Mouse (Mus musculus) ovary, adult 18-20 months (tissue): Measurements from ENCODE around the gene Dgke.
"Not testable (repeated sequence)": the region's sequence is repeated elsewhere in the genome, so short reads cannot be mapped to it uniquely, and the experiment has no call there.

Source experiments
- DNase-seq: peaks from one replicate; pipeline ENCODE4 v3.0.0; 2022; ENCODE audit warnings: low spot score, mixed read lengths

Dgke gene

GRCm38 (mm10) chr11:89074783-89075413 is 8.2 kb upstream of the Dgke start:
- no peak for DNase-seq

- DNase-seq: no peak
Observed at GRCm38 (mm10) chr11:89073541-89073940, 6.9 kb upstream of the Dgke start, which contains the start of gene Gm525. Gene Gm525, plus strand, starts transcription at chr11:89073841.

- DNase-seq: no peak
Observed at GRCm38 (mm10) chr11:89071522-89071921, 4.9 kb upstream of the Dgke start.

GRCm38 (mm10) chr11:89069303-89069702 is 2.7 kb upstream of the Dgke start:
- no peak for DNase-seq

- no peak for DNase-seq
Observed at GRCm38 (mm10) chr11:89068649-89069048, 2.0 kb upstream of the Dgke start.

GRCm38 (mm10) chr11:89067871-89068490 is 1.3 kb upstream of the Dgke start:
- DNase-seq: no peak

GRCm38 (mm10) chr11:89067301-89067822 is 712 bp upstream of the Dgke start:
- no peak for DNase-seq

- DNase-seq: no peak
Observed at GRCm38 (mm10) chr11:89066126-89066525, 524 bp downstream of the Dgke start.

- no peak for DNase-seq
Observed at GRCm38 (mm10) chr11:89065297-89065696, 1.4 kb downstream of the Dgke start.

- DNase-seq: no peak
Observed at GRCm38 (mm10) chr11:89064312-89064711, 2.3 kb downstream of the Dgke start.

- no peak for DNase-seq
Observed at GRCm38 (mm10) chr11:89061362-89061761, 5.3 kb downstream of the Dgke start.

- peak; percentile 80 for DNase-seq
Observed at GRCm38 (mm10) chr11:89060423-89061089, 6.1 kb downstream of the Dgke start.

GRCm38 (mm10) chr11:89059919-89060422 is 6.7 kb downstream of the Dgke start:
- DNase-seq: peak; percentile 9

GRCm38 (mm10) chr11:89058515-89059270 is 8.0 kb downstream of the Dgke start:
- DNase-seq: no peak

- no peak for DNase-seq
Observed at GRCm38 (mm10) chr11:89055931-89056690, 10.5 kb downstream of the Dgke start.

GRCm38 (mm10) chr11:89051767-89052166 is 14.9 kb downstream of the Dgke start:
- DNase-seq: no peak

GRCm38 (mm10) chr11:89046021-89046420 is 20.6 kb downstream of the Dgke start:
- no peak for DNase-seq

- DNase-seq: not testable (repeated sequence)
Observed at GRCm38 (mm10) chr11:89045501-89045900, 21.1 kb downstream of the Dgke start.

GRCm38 (mm10) chr11:89043046-89043445 is 23.6 kb downstream of the Dgke start:
- DNase-seq: no peak

GRCm38 (mm10) chr11:89041073-89041472 is 25.6 kb downstream of the Dgke start:
- not testable (repeated sequence) for DNase-seq

GRCm38 (mm10) chr11:89039325-89039724 is 27.3 kb downstream of the Dgke start:
- no peak for DNase-seq
